Mouse (Mus musculus): Measurements from ENCODE around the gene Kctd21. TPM values are rescaled to one million over a fixed set of nuclear protein-coding genes. Genes with fewer than 3 reads are reported as not detected.

The Kctd21 gene
- polyA plus RNA-seq, 1 experiment, result 3.9 TPM

DNA sequence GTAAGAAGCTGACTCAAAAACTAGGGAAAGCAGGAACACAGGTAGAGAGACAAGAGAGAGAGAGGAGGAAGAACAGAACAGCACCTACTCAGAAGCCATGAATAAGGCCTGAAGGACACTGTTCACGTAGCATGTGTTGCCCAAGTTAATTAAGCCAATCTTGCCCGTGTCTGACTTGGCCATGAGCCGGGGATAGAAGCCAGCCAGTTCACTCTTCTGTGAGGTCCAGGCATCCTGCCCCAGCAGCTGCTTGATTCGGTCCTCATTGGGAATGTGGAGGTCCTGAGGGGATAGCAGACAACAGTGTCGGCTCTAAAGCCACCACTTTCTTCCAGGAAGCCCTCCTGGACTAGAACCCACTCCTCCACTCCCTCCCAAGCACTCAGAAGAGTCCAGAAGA lies 17.5 kb upstream of the Kctd21 start:
- H3K4me1 ChIP-seq (ENCODE audit: control insufficient read depth, insufficient read depth, low read length), result no peaks in the 10 kb centered on the region
- no peak overlapping the region for H3K4me3 ChIP-seq (ENCODE audit: insufficient read depth, low read length)
- no peak for TF ChIP-seq POLR2A (IDR thresholded peaks at IDR 0.05; ENCODE audit: low read depth, low read length)
- no peak for TF ChIP-seq CTCF (IDR thresholded peaks at IDR 0.05; ENCODE audit: borderline replicate concordance, insufficient read depth, low read length)
- no peak overlapping the region for H3K27ac ChIP-seq (ENCODE audit: insufficient read depth, low read length)

DNA sequence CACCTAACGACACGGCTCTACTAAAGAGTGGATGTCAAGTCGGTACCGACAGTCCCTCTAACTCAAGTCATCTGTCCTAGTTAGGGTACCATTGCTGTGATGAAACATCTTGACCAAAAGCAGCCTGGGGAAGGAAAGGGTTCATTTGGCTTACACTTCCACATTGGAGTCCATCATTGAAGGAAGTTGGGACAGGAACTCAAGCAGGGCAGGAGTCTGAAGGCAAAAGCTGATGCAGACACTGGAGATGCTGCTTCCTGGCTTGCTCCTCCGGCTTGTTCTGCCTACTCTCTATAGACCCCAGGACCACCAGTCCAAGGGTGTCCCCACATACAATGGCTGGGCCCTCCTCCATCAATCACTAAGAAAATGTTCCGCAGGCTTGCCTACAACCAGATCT lies 16.5 kb upstream of the Kctd21 start:
- Histone ChIP-seq H3K4me3 (ENCODE audit: insufficient read depth, low read length) (no peak overlapping the region), H3K4me1 (ENCODE audit: control insufficient read depth, insufficient read depth, low read length) (no peaks in the 10 kb centered on the region), H3K27ac (ENCODE audit: insufficient read depth, low read length) (no peak overlapping the region)
- TF ChIP-seq CTCF (IDR thresholded peaks at IDR 0.05; ENCODE audit: borderline replicate concordance, insufficient read depth, low read length), result no peak

DNA sequence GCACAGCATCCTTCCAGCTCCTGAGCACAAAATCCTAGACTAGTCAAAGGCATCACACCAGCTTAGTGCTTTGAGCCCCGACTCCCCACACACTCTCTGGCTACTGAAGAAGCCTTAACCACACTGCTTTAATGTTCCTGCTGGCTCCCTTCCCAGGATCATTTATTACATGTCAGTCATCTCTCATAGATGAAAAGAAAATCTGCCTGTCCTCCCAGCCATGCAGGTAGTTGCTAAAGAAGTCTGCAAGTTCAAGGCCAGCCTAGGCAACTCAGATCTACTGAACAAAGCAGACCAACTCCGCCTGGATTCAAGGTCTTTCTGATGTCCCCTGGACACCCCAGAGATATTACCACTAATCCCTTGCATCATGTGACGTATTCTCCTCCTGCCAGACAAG lies 14.4 kb upstream of the Kctd21 start:
- TF ChIP-seq CTCF (IDR thresholded peaks at IDR 0.05; ENCODE audit: borderline replicate concordance, insufficient read depth, low read length) (no peak), POLR2A (IDR thresholded peaks at IDR 0.05; ENCODE audit: low read depth, low read length) (no peak)
- Histone ChIP-seq H3K4me1 (ENCODE audit: control insufficient read depth, insufficient read depth, low read length) (no peaks in the 10 kb centered on the region), H3K4me3 (ENCODE audit: insufficient read depth, low read length) (no peak overlapping the region), H3K27ac (ENCODE audit: insufficient read depth, low read length) (no peak overlapping the region)

DNA sequence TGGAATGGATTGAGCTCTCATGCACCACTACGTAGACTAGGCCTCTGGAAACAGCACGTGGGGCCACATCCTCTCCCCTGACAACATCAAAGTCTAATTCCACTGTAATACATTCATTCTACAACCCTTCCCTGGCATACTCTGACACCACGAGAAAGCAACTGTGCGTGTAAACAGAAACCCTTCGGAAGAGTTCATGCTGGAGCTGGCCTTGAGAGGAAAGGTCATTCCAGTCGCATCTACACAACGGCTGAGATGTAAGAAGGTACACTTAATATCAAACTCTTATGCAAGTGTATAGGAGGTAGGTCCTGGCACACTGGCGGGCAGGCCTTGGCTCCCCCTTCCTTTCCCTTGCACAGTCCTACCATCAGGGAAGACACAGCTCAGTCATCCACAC lies 7.8 kb upstream of the Kctd21 start:
- no peak for TF ChIP-seq POLR2A (IDR thresholded peaks at IDR 0.05; ENCODE audit: low read depth, low read length)
- TF ChIP-seq CTCF (IDR thresholded peaks at IDR 0.05; ENCODE audit: borderline replicate concordance, insufficient read depth, low read length), result no peak
- Histone ChIP-seq H3K27ac (ENCODE audit: insufficient read depth, low read length) (no peak overlapping the region), H3K4me3 (ENCODE audit: insufficient read depth, low read length) (no peak overlapping the region), H3K4me1 (ENCODE audit: control insufficient read depth, insufficient read depth, low read length) (no peaks in the 10 kb centered on the region)

DNA sequence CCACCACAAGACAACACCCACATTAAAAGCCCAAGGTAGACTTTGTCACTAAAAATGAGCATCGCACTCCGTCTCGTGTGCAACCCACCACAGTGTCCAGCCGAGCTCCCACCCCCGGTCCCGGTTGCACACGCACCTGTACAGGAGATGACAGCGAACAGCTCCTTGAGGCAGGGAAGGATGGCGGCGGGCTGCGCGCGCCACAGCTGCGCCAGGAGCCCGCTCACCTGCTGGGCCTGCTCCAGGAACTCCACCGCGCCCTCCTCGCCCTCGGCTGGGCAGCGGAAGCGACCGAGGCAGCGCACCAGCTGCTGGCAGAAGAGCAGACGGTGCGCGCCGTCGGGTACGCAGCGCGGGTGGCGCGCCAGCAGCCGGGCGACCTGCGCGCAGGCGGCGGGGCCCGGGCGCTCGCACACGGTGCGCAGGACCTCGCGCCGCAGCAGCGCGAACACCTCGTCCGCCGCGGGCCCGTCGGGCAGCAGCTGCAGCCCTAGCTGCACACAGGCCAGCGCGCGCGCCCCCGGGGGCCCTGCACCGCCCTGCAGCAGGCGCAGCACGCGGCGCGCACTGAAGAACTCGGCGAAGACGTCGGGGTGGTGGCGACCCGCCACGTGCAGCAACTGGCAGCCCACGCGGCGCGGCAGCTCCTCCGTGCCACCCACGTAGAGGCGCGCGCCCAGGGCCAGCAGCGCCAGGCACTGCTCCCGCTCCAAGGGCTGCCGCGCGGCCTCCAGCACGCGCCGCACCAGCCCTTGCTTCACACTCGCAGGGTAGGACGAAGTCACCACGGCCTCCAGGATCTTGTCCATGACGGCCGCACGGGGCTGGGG lies 6.8 kb upstream of the Kctd21 start:
- no peak overlapping the region for H3K4me3 ChIP-seq (ENCODE audit: insufficient read depth, low read length)
- no peak overlapping the region for H3K27ac ChIP-seq (ENCODE audit: insufficient read depth, low read length)
- TF ChIP-seq POLR2A (IDR thresholded peaks at IDR 0.05; ENCODE audit: low read depth, low read length), result no peak
- no peak for TF ChIP-seq CTCF (IDR thresholded peaks at IDR 0.05; ENCODE audit: borderline replicate concordance, insufficient read depth, low read length)
- no peaks in the 10 kb centered on the region for H3K4me1 ChIP-seq (ENCODE audit: control insufficient read depth, insufficient read depth, low read length)

DNA sequence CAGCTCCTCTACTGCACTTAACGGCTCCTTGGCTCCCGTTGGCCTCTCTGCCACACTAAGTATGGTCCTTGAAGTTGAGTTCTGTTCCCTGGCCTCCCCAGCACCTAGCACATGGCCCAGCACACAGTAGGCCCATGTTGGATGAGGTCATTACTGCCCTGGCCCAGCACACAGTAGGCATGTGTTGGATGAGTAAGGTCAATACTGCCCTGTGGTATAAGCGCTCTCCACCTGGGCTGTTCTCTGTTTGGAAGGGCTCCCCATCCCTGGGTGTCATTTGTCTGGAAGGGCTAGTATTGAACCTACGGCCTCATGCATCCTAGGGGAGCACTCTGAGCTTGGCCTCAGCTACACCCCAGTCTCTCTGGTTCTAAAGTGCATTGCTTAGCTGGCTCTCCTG lies 4.8 kb upstream of the Kctd21 start:
- H3K4me1 ChIP-seq (ENCODE audit: control insufficient read depth, insufficient read depth, low read length), result no peaks in the 10 kb centered on the region
- H3K4me3 ChIP-seq (ENCODE audit: insufficient read depth, low read length), result no peak overlapping the region
- no peak overlapping the region for H3K27ac ChIP-seq (ENCODE audit: insufficient read depth, low read length)
- TF ChIP-seq POLR2A (IDR thresholded peaks at IDR 0.05; ENCODE audit: low read depth, low read length) (no peak), CTCF (IDR thresholded peaks at IDR 0.05; ENCODE audit: borderline replicate concordance, insufficient read depth, low read length) (no peak)

DNA sequence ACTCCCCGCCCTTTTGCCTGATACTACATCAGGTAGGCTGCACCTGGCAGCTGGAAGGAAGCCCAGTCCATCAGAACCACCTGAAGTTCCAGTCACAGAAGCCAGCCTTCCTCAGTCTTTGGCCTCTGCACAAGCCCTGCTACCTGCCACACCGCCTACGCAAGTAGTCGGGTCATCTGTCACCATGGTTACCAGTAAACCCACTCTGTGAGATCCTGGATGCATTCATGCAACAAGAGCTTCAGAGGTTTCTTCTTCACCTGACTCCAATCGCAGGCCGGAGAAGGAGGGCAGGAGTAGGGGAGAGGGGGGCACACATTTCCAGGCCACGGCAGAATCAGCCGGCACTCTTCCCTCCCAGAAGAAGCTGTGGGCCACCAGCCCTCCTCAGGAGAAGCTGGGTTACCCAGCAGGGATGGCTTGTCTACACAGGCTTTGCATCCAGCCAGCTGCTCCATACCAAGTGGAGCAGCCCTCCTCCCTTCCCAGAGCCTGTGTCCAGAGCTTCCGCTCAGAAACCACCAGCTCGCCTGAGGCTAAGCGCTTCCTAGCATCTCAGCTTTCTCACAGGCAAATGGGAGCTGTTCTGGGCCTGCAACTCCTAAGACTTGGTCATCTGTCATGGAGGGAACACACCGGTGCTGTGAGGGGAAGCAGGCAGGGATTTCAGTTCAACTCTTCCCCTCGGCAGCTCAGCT lies 3.1 kb upstream of the Kctd21 start:
- Histone ChIP-seq H3K27ac (ENCODE audit: insufficient read depth, low read length) (no peak overlapping the region), H3K4me3 (ENCODE audit: insufficient read depth, low read length) (no peak overlapping the region), H3K4me1 (ENCODE audit: control insufficient read depth, insufficient read depth, low read length) (no peaks in the 10 kb centered on the region)
- TF ChIP-seq CTCF (IDR thresholded peaks at IDR 0.05; ENCODE audit: borderline replicate concordance, insufficient read depth, low read length) (no peak), POLR2A (IDR thresholded peaks at IDR 0.05; ENCODE audit: low read depth, low read length) (no peak)

DNA sequence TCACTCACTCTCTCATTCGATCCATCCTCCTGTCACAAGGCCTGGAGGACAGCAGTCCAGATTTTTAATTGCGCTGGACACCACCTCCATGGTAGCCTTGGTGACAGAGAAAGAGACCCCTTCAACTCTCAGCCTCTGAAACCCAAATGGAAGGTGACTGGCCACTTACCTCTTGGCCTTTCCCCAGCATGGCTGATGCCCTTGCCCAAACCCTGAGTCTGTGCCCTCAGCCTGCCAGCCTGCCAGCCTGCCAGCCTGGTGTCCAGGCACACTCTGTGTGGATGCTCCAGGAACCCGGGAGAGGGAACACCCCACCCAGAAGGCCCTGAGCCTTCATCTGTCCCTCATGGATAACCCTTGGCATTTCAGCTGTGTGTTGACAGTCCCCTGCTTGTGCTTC lies 2.5 kb upstream of the Kctd21 start:
- Histone ChIP-seq H3K27ac (ENCODE audit: insufficient read depth, low read length) (no peak overlapping the region), H3K4me1 (ENCODE audit: control insufficient read depth, insufficient read depth, low read length) (no peaks in the 10 kb centered on the region), H3K4me3 (ENCODE audit: insufficient read depth, low read length) (no peak overlapping the region)
- TF ChIP-seq CTCF (IDR thresholded peaks at IDR 0.05; ENCODE audit: borderline replicate concordance, insufficient read depth, low read length) (no peak), POLR2A (IDR thresholded peaks at IDR 0.05; ENCODE audit: low read depth, low read length) (no peak)

DNA sequence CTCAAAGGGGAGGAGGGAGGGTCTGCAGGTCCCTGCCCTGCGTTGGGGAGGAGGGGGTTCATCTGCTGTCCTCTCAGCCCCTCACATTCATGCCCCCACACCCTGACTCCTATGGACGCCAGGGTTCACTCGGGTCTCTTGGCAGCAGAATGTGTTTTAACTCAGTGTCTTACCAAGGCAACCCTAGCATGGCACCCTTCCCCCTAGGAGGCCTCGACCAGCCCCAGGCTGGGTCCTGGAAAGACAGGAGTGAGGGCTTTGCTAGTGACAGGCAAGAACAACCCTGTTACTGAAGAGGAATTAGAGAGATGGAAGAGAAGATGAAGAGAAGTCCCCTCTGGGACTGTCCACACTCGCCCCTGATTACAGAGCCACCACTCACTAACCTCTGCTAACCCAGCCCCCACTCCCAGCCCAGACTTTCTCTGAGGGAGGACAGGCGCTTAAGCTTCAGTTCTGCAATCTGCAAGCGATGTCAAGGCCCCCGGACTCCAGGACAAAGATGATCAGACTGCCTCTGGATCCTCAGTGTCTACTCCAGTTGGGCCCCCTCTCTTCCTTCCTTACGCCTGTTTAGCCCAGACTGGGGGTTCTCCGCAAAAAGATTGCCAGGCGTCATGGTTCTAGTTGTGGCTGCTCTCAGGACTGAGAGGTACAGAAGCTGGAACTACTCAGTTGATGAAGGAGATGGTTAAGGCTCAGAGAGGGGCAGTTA lies 1.0 kb upstream of the Kctd21 start:
- TF ChIP-seq POLR2A (IDR thresholded peaks at IDR 0.05; ENCODE audit: low read depth, low read length) (no peak), CTCF (IDR thresholded peaks at IDR 0.05; ENCODE audit: borderline replicate concordance, insufficient read depth, low read length) (no peak)
- Histone ChIP-seq H3K27ac (ENCODE audit: insufficient read depth, low read length) (no peak overlapping the region), H3K4me1 (ENCODE audit: control insufficient read depth, insufficient read depth, low read length) (no peaks in the 10 kb centered on the region), H3K4me3 (ENCODE audit: insufficient read depth, low read length) (peak overlapping the region; percentile 83)

DNA sequence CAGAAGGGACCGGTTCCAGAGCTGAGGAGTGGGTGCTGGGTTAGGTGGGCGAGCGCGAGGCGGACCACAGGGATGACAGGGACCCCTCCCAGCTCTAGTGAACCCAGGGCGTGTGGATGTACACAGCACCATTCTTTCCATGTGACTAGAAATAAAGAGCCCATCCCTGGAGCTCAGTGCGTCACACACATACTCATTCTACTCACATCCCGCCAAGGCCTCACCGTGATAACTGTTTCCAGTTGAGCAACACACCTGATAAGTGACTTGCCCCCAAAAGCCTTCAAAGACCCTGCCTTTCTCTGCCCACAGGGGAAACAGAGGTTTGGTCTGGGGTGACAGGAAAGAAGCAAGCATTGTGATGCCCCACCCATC lies 527 bp downstream of the Kctd21 start:
- no peak for TF ChIP-seq POLR2A (IDR thresholded peaks at IDR 0.05; ENCODE audit: low read depth, low read length)
- no peak for TF ChIP-seq CTCF (IDR thresholded peaks at IDR 0.05; ENCODE audit: borderline replicate concordance, insufficient read depth, low read length)
- Histone ChIP-seq H3K4me3 (ENCODE audit: insufficient read depth, low read length) (peak overlapping the region; percentile 76), H3K4me1 (ENCODE audit: control insufficient read depth, insufficient read depth, low read length) (no peaks in the 10 kb centered on the region), H3K27ac (ENCODE audit: insufficient read depth, low read length) (no peak overlapping the region)
